Mouse (Mus musculus): ENCODE data around the gene Hoxd8.

- no peak for TF ChIP-seq CTCF (IDR thresholded peaks at IDR 0.05; ENCODE audit: low read depth)
- TF ChIP-seq EP300 (IDR thresholded peaks at IDR 0.05; ENCODE audit: low read depth), result no peak
Observed at GRCm38 (mm10) chr2:74702820-74703219, 1.6 kb upstream of the Hoxd8 start.

Data from liver, embryonic 14.5 days (tissue).